Mouse (Mus musculus) large intestine, adult 2 months (tissue): Measurements from ENCODE around the gene Cd209b. TPM values are rescaled to one million over a fixed set of nuclear protein-coding genes. Genes with fewer than 3 reads are reported as not detected.

Source experiments
- DNase-seq: peaks from one replicate; pipeline ENCODE4 v3.0.0-alpha.2; 2012; ENCODE audit warnings: low read depth, low spot score
- WGBS: fragments of 180-500 bp; shearing (Covaris S2); methylation state at CpG from one replicate; pipeline ENCODE4 v1.1.7; 2018; 5-methylcytosine and 5-hydroxymethylcytosine counted together
- polyA plus RNA-seq: library from polyadenylated mRNA; depleted of rRNA; stranded (reverse); fragments of >200 nt; gene quantifications from 2 replicates; pipeline ENCODE4 v1.2.3, GENCODE M21; 2012; rRNA removed

The Cd209b gene
- polyA plus RNA-seq, result 0.11 and 0.84 TPM in 2 replicates

- WGBS, result 82% methylated on average over 3 of the region's 3 CpGs
These were observed at the start of gene Cd209b for GRCm38 (mm10) chr8:3926744-3927143. TSS of gene Cd209b (minus strand) at chr8:3926844.

GRCm38 (mm10) chr8:3956037-3956436, 29.4 kb upstream of the Cd209b start:
- DNase-seq, result no peak
- 80% methylated on average over 1 of the region's 1 CpGs for WGBS

More at GRCm38 (mm10) chr8:3926744-3927143, at the start of gene Cd209b:
- no peak for DNase-seq

- 67% methylated on average over 1 of the region's 1 CpGs for WGBS
- DNase-seq, result no peak
These were observed 28.0 kb upstream of the Cd209b start, which contains the start of gene Cd209c for GRCm38 (mm10) chr8:3954646-3955045. TSS of gene Cd209c (minus strand) at chr8:3954746.

- 88% methylated on average over 3 of the region's 3 CpGs for WGBS
- no peak for DNase-seq
These were observed 13.4 kb upstream of the Cd209b start for GRCm38 (mm10) chr8:3940023-3940422.

- no peak for DNase-seq
- 61% methylated on average over 4 of the region's 4 CpGs for WGBS
These were observed 48.2 kb downstream of the Cd209b start, which contains the start of gene Cd209d for GRCm38 (mm10) chr8:3878455-3878854. TSS of gene Cd209d (minus strand) at chr8:3878555.

GRCm38 (mm10) chr8:3876121-3876520, 50.5 kb downstream of the Cd209b start:
- WGBS, result 80% methylated on average over 2 of the region's 2 CpGs
- no peak for DNase-seq

Other genes with a start within 250 kb of the Cd209b start
- 2.8 and 5.0 TPM in 2 replicates for gene Fcer2a, start 232.7 kb downstream of the Cd209b start, polyA plus RNA-seq
- gene Clec4g, start 206.2 kb downstream of the Cd209b start, polyA plus RNA-seq, result not detected in 2 replicates
- gene Cd209a, start 177.9 kb downstream of the Cd209b start, polyA plus RNA-seq, result 0.16 and 1.3 TPM in 2 replicates
- gene Cd209e, start 72.5 kb downstream of the Cd209b start, polyA plus RNA-seq, result not detected in 2 replicates
- gene Cd209d, start 48.3 kb downstream of the Cd209b start, polyA plus RNA-seq, result 0.24 and 0.85 TPM in 2 replicates
- 0.27 TPM in 1 of 2 replicates, not detected in the other for gene Cd209c, start 27.9 kb upstream of the Cd209b start, polyA plus RNA-seq
- 0.41 and 1.2 TPM in 2 replicates for gene Cd209f, start 179.0 kb upstream of the Cd209b start, polyA plus RNA-seq
- 0.27 and 0.45 TPM in 2 replicates for gene Cd209g, start 207.3 kb upstream of the Cd209b start, polyA plus RNA-seq
- 6.2 and 7.9 TPM in 2 replicates for gene Evi5l, start 239.7 kb upstream of the Cd209b start, polyA plus RNA-seq